Mouse (Mus musculus) c-Kit-negative CD71-positive TER-119-positive erythroid progenitor cells, embryonic 14.5 days (primary cell): ENCODE results near the gene Tfdp1.
"Not testable (repeated sequence)": the region's sequence is repeated elsewhere in the genome, so short reads cannot be mapped to it uniquely, and the experiment has no call there.

Experiments used
- DNase-seq: peaks from one replicate; pipeline ENCODE4 v3.0.0-alpha.2; 2013; ENCODE audit warnings: low read depth, low spot score

Tfdp1 gene

DNA sequence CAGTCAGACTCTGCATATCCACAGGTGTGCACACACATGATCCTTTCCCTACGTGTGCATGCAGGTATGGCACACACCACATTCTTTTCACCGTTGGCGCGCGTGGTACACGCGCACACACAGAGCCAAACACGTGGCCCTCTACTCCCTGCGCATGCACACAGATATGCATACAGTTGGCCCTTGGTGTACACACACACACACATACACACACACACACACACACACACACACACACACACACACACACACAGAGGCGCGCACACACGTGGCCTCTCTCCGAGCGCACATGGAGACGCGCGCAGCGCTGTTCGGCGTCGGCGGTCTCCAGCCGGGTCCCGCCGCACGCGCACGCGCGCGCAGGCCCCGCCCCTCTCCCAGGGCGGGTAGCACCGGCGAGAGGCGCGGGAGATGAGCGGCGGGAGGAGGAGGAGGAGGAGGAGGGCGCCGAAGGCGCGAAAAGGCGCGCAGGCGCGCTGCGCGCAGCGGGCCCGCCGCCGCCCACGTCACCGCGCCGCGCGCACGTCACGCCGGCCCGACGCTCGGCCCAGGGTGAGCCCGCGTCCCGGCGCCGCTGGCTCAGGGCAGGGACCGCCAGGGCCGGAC lies at the start of gene Tfdp1:
TSS of gene Tfdp1 (plus strand) at position 497 of the 606 bp plus-strand sequence.
- peak; percentile 74 for DNase-seq

DNA sequence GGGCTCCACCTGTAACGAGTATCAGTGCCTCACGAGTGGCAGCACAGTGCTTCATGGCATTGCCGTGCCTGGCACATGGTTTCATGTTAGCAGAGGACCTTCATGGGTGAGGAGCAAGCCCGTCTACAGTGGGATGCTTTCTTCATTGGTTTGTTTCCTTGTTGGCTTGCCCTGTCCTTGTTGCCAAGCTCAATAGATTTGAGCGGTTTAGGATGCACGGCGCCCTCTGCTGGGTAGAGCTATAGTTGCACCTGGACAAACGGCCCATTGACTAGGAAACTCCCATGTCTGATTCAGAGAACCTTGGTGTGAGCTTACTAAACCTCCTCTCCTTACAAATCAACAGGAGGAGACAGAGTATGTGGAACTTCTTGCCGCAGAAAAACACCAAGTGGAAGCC lies 46.2 kb upstream of the Tfdp1 start:
- DNase-seq: peak; percentile 65

DNA sequence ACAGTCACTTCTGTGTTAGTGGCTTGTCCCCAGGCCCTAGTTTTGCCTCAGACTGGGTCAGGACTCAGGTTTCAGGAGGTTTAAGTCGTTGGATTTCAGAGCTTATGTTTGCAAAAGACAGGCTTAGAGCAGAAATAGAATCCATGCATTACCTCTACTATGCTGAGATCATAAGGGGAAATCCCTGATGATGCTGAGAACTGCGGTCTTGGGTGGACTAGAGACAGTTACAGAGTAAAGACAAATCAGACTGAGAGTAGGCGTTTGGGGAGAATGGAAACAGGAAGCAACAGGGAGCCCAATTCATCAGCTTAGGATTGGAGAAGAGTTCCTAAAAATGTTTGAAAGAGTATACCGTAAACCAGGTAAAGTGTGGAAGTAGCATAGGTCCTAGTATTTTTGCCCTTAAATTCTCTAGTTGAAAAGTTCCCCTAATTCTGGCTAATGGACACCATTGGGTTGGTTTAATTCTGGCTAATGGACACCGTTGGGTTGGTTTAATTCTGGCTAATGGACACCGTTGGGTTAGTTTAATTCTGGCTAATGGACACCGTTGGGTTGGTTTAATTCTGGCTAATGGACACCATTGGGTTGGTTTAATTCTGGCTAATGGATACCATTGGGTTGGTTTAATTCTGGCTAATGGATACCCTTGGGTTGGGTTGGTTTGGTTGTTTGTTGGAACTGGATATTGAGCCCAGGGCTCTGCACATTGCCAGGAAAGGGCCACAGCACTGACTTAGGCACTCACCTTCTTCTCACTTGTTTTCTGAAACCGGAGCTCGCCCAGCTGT lies 44.7 kb upstream of the Tfdp1 start:
- no peak for DNase-seq

DNA sequence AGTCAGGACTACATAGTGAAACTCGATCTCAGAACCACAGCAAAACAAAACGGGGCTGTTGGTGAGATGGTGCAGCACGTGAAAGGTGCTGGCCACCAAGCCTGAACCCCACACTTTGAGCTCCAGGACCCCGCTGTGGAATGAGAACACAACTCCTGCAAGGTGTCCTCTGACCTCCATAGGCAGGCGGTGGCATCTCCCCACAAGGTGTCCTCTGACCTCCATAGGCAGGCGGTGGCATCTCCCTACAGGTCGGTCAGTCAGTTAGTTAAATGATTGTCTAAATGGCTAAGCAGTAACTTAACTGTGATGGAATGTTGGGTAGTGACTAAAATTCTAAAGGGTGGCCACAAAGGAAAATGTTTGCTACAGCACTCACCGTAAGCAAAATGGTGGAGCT lies 39.0 kb upstream of the Tfdp1 start:
- no peak for DNase-seq

DNA sequence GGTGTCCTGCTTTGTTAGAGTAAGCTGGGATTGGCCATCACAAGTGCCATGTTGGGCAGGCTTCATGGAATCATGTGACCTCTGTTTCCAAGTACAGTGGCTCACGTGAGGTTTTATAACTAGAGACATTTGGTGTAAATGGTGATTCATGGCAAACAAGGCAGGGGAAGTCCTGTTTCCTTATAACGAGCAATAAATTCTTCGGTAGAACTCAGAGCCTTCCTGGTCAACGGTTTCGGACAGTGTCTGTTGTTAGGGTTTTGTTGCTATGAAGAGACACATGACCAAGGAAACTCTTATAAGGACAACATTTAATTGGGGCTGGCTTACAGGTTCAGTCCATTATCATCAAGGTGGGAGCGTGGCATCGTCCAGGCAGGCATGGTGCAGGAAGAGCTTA lies 37.5 kb upstream of the Tfdp1 start:
- no peak for DNase-seq

DNA sequence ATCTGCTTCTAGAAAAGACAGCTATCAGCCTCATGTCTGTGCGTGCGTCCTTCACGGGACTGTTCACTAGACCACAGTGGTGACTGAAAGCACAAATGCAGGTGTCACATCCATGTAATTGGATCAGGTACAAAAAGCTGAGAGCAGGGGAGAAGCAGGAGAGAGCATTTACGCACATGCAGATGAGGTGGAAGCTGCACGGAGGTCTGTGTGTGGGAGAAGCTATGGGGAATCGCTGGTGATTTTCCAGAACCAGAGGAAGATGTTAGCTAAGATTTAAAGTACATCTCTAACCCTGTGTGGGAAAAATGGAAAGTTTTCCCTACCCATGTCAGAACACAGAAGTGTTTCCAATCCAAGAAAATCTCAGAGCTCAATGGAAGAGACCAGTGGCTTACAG lies 33.1 kb upstream of the Tfdp1 start:
- no peak for DNase-seq

DNA sequence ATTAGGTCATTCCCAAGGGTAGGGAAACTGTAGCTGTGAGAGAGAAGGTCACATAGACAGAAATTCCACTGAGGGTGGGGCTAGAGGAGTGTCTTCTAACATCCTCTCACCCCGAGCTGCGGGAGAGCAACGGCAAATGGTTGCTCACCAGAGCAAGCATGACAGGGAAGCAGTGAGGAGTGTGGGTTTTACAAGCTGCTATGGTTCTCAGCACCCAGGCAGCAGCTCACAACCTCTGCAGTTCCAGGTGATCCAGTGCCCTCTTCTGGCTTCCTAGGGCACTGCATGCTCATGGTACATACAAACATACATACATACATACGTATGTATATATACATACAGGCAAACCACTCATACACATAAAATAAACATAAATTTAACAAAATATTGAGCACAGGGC lies 32.7 kb upstream of the Tfdp1 start:
- no peak for DNase-seq

DNA sequence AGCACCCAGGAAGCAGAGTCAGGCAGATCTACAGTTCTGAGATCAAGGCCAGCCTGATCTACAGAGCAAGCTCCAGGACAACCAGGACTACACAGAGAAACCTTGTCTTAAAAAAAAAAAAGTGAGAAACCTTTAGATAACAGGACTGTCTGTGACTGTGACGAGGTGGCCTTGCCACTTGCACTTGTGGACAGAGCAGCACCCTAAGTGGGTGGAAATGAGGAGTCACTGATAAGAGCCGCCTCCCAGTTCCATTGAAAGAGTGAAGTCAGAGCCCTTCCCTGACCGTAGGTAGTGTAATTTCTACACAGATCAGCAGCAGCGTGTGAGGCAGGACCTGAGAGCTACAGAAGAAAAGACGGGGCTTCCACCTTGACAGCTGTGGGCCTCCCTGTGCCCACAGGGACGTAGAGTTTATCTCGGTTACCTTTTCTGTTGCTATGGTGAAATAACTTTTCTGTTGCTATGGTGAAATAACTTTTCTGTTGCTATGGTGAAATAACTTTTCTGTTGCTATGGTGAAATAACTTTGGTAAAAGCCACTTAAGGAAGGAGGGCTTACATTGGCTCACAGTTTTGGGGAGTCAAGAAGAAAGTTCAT lies 32.1 kb upstream of the Tfdp1 start:
- DNase-seq: no peak

DNA sequence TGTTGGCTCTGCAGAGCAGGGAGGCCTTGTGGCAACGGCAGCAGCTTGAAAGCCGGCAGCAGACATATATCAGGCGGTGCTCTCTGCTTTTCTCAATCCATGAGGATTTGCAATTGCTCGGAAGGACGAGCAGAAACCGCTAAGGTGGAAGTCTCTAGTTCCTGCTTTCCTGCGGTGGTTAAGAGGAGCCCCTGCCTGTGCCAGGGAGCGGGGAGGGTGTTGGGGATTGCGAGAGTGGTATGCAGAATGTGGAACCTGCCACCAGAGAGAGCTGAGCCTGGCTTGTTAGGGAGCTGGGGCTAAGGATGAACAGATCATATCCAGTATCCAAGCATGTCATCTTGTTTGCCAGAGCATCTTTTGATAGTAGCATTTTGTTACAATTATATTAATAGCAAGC lies 31.6 kb upstream of the Tfdp1 start:
- DNase-seq: no peak

DNA sequence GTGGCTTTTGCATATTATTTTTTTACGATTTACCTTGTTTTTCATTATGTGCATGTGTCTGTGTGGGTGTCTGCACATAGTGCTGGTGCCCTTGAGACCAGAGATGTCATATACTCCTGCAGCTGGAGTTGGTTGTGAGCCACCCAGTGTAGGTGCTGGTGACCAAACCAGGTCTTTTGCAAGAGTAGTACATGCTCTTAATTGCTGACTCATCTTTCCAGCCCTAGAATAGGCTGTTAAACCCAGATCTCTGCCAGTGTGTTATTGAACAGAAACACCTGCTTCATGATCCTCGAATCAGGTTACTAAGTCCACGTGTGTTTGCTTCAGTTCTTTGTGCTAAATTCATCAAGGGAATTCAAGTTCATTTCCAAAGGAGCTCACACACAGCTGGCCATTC lies 23.6 kb upstream of the Tfdp1 start:
- no peak for DNase-seq

DNA sequence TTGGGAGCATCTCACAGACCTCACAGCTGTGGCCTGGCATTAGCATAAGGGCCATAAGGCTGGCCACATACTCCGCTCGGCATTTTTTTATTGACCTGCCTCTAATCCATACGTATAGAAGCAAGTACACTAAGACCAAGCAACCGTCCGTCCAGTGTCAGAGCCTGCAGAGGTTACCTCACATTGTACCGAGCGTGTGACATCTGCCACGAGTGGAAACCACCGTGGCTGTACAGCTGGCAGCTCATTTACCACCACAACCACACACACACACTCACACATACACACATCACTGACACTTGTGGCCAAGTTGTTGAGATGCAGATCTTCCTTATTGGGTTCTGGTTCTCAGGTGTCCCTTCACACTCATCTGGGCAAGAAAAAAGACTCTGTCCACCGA lies 21.9 kb upstream of the Tfdp1 start:
- DNase-seq: no peak

DNA sequence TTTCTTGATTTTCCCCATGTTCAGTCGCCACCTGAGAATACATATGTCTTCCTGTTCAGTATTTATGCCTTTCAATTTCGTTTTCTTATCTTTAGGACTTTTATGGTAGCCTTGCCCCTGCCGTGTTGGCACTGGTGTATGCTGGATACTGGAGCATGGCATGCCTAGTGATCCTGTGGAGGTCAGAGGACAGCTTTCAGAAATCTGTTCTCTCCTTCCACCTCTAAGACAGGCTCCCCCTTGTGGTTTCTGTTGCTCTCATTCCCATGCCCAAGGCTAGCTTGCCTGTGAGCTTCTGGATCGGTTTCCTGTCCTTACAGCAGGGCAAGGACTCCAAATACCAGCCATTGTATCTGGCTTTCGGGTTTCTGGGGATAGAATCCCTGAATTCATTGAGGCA lies 12.0 kb upstream of the Tfdp1 start:
- DNase-seq: no peak

DNA sequence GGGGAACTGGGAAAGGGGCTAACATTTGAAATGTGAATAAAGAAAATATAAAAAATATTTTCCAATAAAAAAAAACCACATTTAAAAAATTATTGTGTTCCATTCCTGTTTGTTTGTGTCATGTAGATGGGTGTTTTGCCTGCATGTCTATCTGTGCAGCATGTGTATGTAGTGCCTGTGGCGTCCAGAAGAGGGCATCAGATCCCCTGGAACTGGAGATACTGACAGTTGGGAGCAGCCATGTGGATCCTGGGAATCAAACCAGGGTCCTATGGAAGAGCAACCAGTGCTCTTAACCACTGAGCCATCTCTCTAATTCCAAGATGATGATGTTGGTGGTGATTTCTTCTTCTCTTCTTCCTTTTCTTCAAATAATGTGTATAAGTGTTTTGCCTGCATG lies 3.9 kb upstream of the Tfdp1 start:
- no peak for DNase-seq

DNA sequence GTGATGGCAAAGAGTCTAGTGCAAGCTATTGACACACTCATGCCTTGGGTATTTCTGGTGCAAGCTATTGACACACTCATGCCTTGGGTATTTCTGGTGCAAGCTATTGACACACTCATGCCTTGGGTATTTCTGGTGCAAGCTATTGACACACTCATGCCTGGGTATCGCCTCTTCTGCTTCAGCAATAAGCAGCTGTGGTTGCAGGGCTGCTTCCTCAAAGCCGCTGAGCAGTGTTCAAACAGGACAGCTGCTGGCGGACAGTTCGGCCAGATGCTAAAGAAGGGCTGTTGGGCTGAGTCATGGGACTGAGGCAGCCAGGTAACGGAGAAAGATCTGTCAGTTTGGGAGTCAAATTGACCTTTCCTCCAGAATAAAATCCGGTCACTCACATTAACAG lies 1.3 kb upstream of the Tfdp1 start:
- not testable (repeated sequence) for DNase-seq

DNA sequence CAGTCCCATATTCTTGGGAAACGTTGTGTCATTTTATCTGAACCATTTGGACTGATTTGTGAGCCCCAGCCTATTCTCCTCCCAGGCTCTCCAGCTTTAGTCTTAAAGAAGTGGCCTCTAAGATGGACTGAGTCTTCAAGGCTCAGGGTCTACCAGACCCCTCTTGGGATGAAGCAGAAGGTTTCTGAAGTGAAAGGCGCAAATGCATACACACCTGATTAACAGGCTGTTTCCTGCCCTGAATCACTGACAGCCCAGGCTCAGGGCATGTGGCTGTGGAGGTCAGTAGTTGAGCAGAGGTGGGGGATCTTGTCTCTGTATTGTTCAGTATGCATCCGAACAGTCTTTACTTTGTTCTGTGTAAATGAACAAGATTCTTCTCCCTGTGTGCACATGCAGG lies 873 bp upstream of the Tfdp1 start:
- no peak for DNase-seq

DNA sequence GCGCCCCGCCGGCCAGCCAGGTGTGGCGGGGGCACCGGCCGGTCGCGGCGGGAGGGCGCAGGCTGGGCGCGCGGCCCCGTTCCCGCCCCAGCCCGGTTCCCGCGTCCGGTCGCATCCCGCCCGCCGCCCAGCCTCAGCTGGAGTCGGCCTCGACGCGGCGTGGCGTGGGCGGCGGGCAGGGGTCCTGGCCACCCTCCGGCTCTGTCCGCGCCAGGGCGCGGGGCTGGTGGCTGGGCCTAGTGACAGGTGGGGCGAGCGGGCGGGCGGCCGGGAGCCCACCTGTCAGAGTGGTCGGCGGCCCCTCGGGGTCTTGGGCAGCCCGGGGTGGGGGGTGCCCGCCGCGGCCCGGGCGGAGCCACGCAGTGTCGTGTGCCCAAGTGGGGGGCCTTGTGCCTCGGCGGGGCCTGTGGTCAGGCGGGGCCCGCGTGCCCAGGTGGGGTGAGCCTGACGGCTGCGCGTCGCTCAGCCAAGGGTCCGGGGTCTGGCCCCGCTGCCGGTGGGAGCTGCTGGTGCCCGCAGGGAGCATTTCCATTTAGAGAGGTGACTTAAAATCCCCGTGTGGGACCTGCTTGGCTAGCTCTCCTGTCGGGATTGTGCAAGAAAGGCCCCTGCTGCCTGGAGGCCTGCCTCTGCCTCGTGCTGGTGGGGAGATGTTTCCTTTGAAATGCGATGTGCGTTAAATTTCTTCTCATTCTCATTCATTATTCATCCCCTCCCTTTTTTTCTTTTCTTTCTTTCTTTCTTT lies 522 bp downstream of the Tfdp1 start:
- no peak for DNase-seq

DNA sequence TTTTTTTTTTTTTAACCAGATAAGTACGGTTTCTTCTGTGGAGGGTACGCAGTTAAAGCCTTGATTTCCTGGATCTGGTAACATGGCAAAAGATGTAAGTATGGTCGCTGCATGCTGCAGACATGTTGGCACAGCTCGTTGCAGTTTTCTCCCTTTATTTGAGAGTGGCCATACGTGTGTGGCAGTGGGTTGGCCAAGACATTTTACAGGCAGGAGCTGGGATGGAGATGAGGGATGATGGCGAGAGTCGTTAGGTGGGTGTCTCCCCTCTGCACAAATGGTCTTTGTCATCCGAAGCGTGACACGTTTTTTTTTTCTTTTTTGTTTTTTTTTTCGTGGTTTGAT lies 1.1 kb downstream of the Tfdp1 start:
- DNase-seq: no peak

DNA sequence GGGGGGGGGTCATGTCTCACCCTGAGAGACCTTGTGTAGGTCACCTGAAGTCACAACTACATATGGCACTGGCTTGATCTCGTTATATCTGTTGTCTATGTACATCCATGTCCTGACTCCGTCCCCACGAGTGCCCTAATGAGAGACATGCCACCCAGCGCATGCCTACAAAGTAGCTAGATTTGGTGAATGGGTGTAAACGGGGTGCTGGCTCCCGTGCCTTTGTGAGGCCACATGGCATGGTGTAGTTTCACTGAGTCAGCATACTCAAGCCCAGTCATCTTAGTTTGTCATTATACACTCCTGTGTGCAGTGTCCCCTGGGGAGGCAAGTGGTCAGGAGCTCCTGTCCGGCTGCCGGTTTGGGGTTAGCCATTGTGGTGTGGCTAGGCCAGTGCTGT lies 2.1 kb downstream of the Tfdp1 start:
- no peak for DNase-seq

DNA sequence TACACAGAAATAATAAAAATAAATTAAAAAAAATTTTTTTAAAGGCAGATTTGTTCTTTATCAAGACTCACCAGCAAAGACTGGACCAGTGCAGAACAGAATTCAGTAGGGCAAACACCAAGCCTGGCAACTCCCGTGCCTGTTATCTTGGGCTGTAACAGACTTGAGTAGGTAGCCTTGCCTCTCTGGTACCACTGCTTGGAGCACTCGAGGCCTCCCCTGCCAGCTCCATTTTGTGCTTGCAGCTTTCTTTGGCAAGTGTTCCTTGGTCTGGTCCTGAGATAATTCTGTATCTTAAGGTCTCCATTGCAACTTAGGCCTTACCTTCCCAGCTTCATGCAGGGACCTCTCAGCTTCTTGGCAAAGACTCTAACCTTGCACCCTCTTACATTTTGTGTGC lies 3.8 kb downstream of the Tfdp1 start:
- no peak for DNase-seq

DNA sequence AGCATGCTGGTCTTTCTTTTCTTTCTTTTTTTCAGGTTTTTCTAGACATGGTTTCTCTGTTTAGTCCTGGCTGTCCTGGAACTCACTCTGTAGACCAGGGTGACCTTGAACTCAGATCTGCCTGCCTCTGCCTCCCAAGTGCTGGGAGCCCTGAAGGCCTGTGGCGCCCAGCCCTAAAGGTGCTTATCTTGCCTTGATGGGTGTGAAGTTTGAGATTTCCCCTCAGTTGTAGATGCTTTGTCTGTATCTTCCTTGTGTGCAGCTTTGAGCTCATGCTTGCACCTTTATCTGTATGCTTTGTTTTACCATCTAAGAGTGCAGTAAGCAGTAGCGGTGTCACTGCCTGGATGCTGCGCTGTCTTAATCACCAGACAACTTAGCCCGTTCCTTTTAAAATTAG lies 4.6 kb downstream of the Tfdp1 start:
- no peak for DNase-seq

DNA sequence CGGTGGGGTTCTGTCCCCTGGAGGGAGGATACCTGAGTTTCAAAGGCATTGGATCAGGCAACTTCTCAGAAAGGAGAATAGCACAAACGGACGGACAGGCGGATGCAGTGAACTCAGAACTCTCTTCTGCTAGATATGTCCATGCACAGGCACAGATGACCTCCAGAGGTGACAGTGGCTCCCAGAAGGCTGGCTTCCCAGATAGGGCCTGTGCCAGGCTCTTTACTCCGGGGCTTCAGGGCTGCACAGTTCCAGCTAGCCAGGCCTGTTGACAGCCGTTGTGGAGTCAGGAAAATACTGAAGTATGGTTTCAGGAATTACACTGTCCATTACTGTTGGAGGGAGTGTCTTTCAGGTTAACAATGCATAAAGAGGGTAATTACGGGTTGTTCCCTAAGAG lies 11.5 kb downstream of the Tfdp1 start:
- no peak for DNase-seq

DNA sequence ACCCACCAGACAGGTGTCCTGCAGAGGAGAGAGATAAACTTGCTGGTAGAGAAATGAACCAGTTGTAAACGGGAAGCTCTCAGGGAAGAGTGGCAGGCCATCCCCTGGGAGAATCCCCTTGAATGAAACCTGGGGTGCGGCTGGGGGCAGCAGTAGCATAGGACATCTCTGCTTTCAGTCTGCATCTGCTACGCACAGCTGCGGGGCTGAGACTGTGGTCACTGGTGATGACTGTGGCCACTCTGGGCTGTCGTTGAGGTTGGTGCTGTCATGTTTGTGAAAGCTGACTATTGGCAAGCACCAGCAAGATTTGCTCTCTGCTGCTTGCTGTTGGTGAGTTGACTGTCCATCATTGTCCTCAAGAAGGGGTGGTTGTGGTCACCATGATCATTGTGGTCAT lies 13.0 kb downstream of the Tfdp1 start:
- DNase-seq: no peak

DNA sequence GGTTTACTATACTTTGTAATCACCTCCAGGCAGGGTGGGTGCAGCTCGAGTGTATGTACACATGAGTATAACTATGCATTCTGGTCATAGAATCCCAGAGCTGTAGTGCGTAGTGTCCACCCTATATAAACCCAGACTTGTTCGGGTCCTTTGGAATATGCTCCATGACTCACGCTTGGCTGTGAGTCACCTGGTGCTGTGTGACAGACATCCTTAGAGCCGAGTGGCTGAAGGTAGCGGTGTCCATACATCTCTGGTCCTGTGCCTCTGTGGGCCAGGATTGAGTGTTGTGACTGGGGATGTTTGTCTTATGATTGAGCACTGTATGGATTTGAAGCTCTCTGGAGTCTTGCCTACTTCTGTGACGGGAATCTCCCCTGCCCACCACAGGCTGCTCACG lies 14.1 kb downstream of the Tfdp1 start:
- DNase-seq: no peak
